Mouse (Mus musculus) stomach, embryonic 16.5 days (tissue): ENCODE results near the gene Scn8a. TPM values are rescaled to one million over a fixed set of nuclear protein-coding genes. Genes with fewer than 3 reads are reported as not detected.

ENCODE experiments used
- ATAC-seq: fragments of 200-750 bp; cut with Nextera tagmentation; 2 replicates; pipeline ENCODE4 v1.8.0; 2017; ENCODE audit warnings: moderate number of reproducible peaks, moderate TSS enrichment; ENCODE audit not compliant: insufficient read depth, low FRiP score
- H3K27ac ChIP-seq: fragments of 300-500 bp; sonication (generic); 2 replicates; pipeline ENCODE4 v1.5.1; 2014; ENCODE audit warnings: low read length
- H3K27me3 ChIP-seq: fragments of 300-500 bp; sonication (generic); 2 replicates; pipeline ENCODE4 v1.6.1; 2014; ENCODE audit warnings: low read length, control low read depth, mixed read lengths; ENCODE audit not compliant: control insufficient read depth, insufficient read depth
- H3K36me3 ChIP-seq: fragments of 300-500 bp; sonication (generic); 2 replicates; pipeline ENCODE4 v1.6.1; 2014; ENCODE audit warnings: low read length; ENCODE audit not compliant: control insufficient read depth, insufficient read depth
- H3K4me1 ChIP-seq: fragments of 300-500 bp; sonication (generic); 2 replicates; pipeline ENCODE4 v1.6.1; 2014; ENCODE audit warnings: low read length, control low read depth, mixed read lengths; ENCODE audit not compliant: control insufficient read depth, insufficient read depth
- H3K4me2 ChIP-seq: fragments of 300-500 bp; sonication (generic); 2 replicates; pipeline ENCODE4 v1.6.1; 2014; ENCODE audit warnings: low read depth, low read length, mixed read lengths
- H3K4me3 ChIP-seq: fragments of 300-500 bp; sonication (generic); replicated peaks from 2 replicates; pipeline ENCODE4 v1.5.1; 2014; ENCODE audit warnings: mild to moderate bottlenecking, low read length
- H3K9ac ChIP-seq: fragments of 300-500 bp; sonication (generic); 2 replicates; pipeline ENCODE4 v1.6.1; 2014; ENCODE audit warnings: low read length
- H3K9me3 ChIP-seq: fragments of 300-500 bp; sonication (generic); replicated peaks from 2 replicates; pipeline ENCODE4 v1.6.1; 2016; ENCODE audit warnings: low read length, control low read depth; ENCODE audit not compliant: control insufficient read depth
- WGBS: fragments of 180-500 bp; shearing (Covaris S2); extraction: QIAGEN DNeasy Blood & Tissue Kit; methylation state at CpG from one replicate; pipeline ENCODE4 v1.1.7; 2014; 5-methylcytosine and 5-hydroxymethylcytosine counted together
- polyA plus RNA-seq: library from polyadenylated mRNA; unstranded; fragments of >200 nt; fragmentation: Nextera tagmentation; extraction: Ambion mirVana; gene quantifications from 2 replicates; pipeline ENCODE4 v1.2.1, GENCODE M21; 2015

Scn8a gene
- polyA plus RNA-seq, 1 experiment from 2014 or later = 0.97 TPM

- Histone ChIP-seq H3K9ac (no peak overlapping the region), H3K4me3 (no peak overlapping the region), H3K27me3 (no peaks in the 10 kb centered on the region), H3K4me2 (no peak overlapping the region), H3K9me3 (no peaks in the 10 kb centered on the region), H3K36me3 (no peaks in the 10 kb centered on the region), H3K4me1 (0 out of 2 replicates have a peak, but pooled peaks cover 5% of the 10 kb centered on the region), H3K27ac (no peak overlapping the region)
- ATAC-seq = no peak
- WGBS = 69% methylated on average over 7 of the region's 7 CpGs
Measured at GRCm38 (mm10) chr15:100953955-100954354, 84.3 kb downstream of the Scn8a start.

- no peak overlapping the region for H3K4me3 ChIP-seq
- 0 out of 2 replicates have a peak, but pooled peaks cover 5% of the 10 kb centered on the region for H3K4me1 ChIP-seq
- H3K9me3 ChIP-seq = no peaks in the 10 kb centered on the region
- H3K27ac ChIP-seq = no peak overlapping the region
- no peak overlapping the region for H3K4me2 ChIP-seq
- no peaks in the 10 kb centered on the region for H3K36me3 ChIP-seq
- no peak for ATAC-seq
- no peak overlapping the region for H3K9ac ChIP-seq
- no peaks in the 10 kb centered on the region for H3K27me3 ChIP-seq
- 81% methylated on average over 16 of the region's 16 CpGs for WGBS
Measured at GRCm38 (mm10) chr15:100954751-100955150, 85.1 kb downstream of the Scn8a start.

- WGBS = 81% methylated on average over 6 of the region's 6 CpGs
- no peak overlapping the region for H3K4me3 ChIP-seq
- H3K27ac ChIP-seq = no peak overlapping the region
- H3K27me3 ChIP-seq = no peaks in the 10 kb centered on the region
- no peak overlapping the region for H3K4me2 ChIP-seq
- H3K9me3 ChIP-seq = no peaks in the 10 kb centered on the region
- no peaks in the 10 kb centered on the region for H3K36me3 ChIP-seq
- H3K9ac ChIP-seq = no peak overlapping the region
- no peak for ATAC-seq
- H3K4me1 ChIP-seq = 0 out of 2 replicates have a peak, but pooled peaks cover 5% of the 10 kb centered on the region
Measured at GRCm38 (mm10) chr15:100960958-100961357, 91.3 kb downstream of the Scn8a start.

GRCm38 (mm10) chr15:100961561-100961960, 91.9 kb downstream of the Scn8a start:
- no peaks in the 10 kb centered on the region for H3K9me3 ChIP-seq
- WGBS = 67% methylated on average over 4 of the region's 4 CpGs
- no peak overlapping the region for H3K27ac ChIP-seq
- H3K4me3 ChIP-seq = no peak overlapping the region
- no peaks in the 10 kb centered on the region for H3K27me3 ChIP-seq
- H3K4me1 ChIP-seq = 0 out of 2 replicates have a peak, but pooled peaks cover 5% of the 10 kb centered on the region
- H3K4me2 ChIP-seq = no peak overlapping the region
- H3K9ac ChIP-seq = no peak overlapping the region
- no peaks in the 10 kb centered on the region for H3K36me3 ChIP-seq
- ATAC-seq = no peak

GRCm38 (mm10) chr15:100971443-100971842, 101.8 kb downstream of the Scn8a start:
- H3K4me3 ChIP-seq = no peak overlapping the region
- WGBS = 82% methylated on average over 11 of the region's 11 CpGs
- no peak for ATAC-seq
- H3K27ac ChIP-seq = no peak overlapping the region
- no peaks in the 10 kb centered on the region for H3K9me3 ChIP-seq
- no peaks in the 10 kb centered on the region for H3K27me3 ChIP-seq
- H3K36me3 ChIP-seq = no peaks in the 10 kb centered on the region
- no peak overlapping the region for H3K9ac ChIP-seq
- no peak overlapping the region for H3K4me2 ChIP-seq
- H3K4me1 ChIP-seq = 0 out of 2 replicates have a peak, but pooled peaks cover 2% of the 10 kb centered on the region

GRCm38 (mm10) chr15:100972795-100973194, 103.1 kb downstream of the Scn8a start:
- H3K9ac ChIP-seq = no peak overlapping the region
- no peak overlapping the region for H3K27ac ChIP-seq
- H3K4me1 ChIP-seq = 0 out of 2 replicates have a peak, but pooled peaks cover 2% of the 10 kb centered on the region
- no peak overlapping the region for H3K4me2 ChIP-seq
- no peaks in the 10 kb centered on the region for H3K36me3 ChIP-seq
- no peaks in the 10 kb centered on the region for H3K27me3 ChIP-seq
- WGBS = 34% methylated on average over 11 of the region's 11 CpGs
- ATAC-seq = peak; percentile 71; the same call in 1 of the 2 replicates
- no peak overlapping the region for H3K4me3 ChIP-seq
- no peaks in the 10 kb centered on the region for H3K9me3 ChIP-seq

GRCm38 (mm10) chr15:100974679-100975078, 105.0 kb downstream of the Scn8a start:
- no peaks in the 10 kb centered on the region for H3K36me3 ChIP-seq
- H3K27ac ChIP-seq = no peak overlapping the region
- H3K27me3 ChIP-seq = no peaks in the 10 kb centered on the region
- no peaks in the 10 kb centered on the region for H3K9me3 ChIP-seq
- WGBS = 77% methylated on average over 1 of the region's 1 CpGs
- no peak for ATAC-seq
- H3K4me3 ChIP-seq = no peak overlapping the region
- H3K4me1 ChIP-seq = 0 out of 2 replicates have a peak, but pooled peaks cover 2% of the 10 kb centered on the region
- H3K9ac ChIP-seq = no peak overlapping the region
- no peak overlapping the region for H3K4me2 ChIP-seq

GRCm38 (mm10) chr15:100983427-100984153, 113.9 kb downstream of the Scn8a start:
- Histone ChIP-seq H3K4me2 (peak overlapping the region; percentile 92), H3K4me3 (peak overlapping the region; percentile 56), H3K9ac (peak overlapping the region; percentile 71), H3K9me3 (no peaks in the 10 kb centered on the region), H3K27me3 (0 out of 2 replicates have a peak, but pooled peaks cover 7% of the 10 kb centered on the region), H3K4me1 (no peaks in the 10 kb centered on the region), H3K36me3 (no peaks in the 10 kb centered on the region), H3K27ac (no peak overlapping the region)
- WGBS = under 1% methylated on average over 46 of the region's 46 CpGs
- peak; percentile 71 for ATAC-seq

- Histone ChIP-seq H3K27ac (no peak overlapping the region), H3K4me1 (no peaks in the 10 kb centered on the region), H3K9ac (peak overlapping the region; percentile 71), H3K27me3 (0 out of 2 replicates have a peak, but pooled peaks cover 7% of the 10 kb centered on the region), H3K9me3 (no peaks in the 10 kb centered on the region), H3K4me3 (peak overlapping the region; percentile 56), H3K4me2 (peak overlapping the region; percentile 92), H3K36me3 (no peaks in the 10 kb centered on the region)
- WGBS = 22% methylated on average over 12 of the region's 12 CpGs
- no peak for ATAC-seq
Measured at GRCm38 (mm10) chr15:100984154-100984893, 114.7 kb downstream of the Scn8a start.
